Mouse (Mus musculus) layer of hippocampus, adult 18-20 months (tissue): ENCODE results near the gene Cbx5. TPM values are rescaled to one million over a fixed set of nuclear protein-coding genes. Genes with fewer than 3 reads are reported as not detected.

ENCODE experiments used
- DNase-seq, 2 experiments: peaks; one replicate each; pipeline ENCODE4 v3.0.0; 2022; ENCODE audit warnings: low spot score in 2 of 2
- microRNA-seq, 2 experiments: library from miRNA; unstranded; fragments of <30 nt; microRNA quantifications; one replicate each; pipeline ENCODE4 v1.2.0; 2021
- total RNA-seq, 2 experiments: library from RNA; stranded (reverse); gene quantifications; 2 replicates each; pipeline ENCODE4 v1.2.3; 2021

The Cbx5 gene
- total RNA-seq, 2 experiments from 2014 or later = 174 to 190 TPM

- peak; percentile 61 to 86 for DNase-seq
Measured at GRCm38 (mm10) chr15:103146627-103147421, 92.8 kb downstream of the Cbx5 start.

- peak in 1 of 2 experiments; percentile 67 for DNase-seq
Measured at GRCm38 (mm10) chr15:103145635-103146299, 93.8 kb downstream of the Cbx5 start.

GRCm38 (mm10) chr15:103144176-103144575, 95.4 kb downstream of the Cbx5 start:
- DNase-seq = no peak

Small RNA genes within 50 kb of the gene (microRNA-seq; reads per million reads assigned to microRNA genes)
- gene Mir148b = 89.7 to 114 reads per million in 2 experiments

Other genes with a start within 250 kb of the Cbx5 start
- gene Hoxc8, start 249.2 kb downstream of the Cbx5 start, total RNA-seq = not detected
- gene Hoxc6, start 241.6 kb downstream of the Cbx5 start, total RNA-seq = not detected
- not detected for gene Hoxc4, start 220.9 kb downstream of the Cbx5 start, total RNA-seq
- 10 to 100 TPM; 18.3 to 19.9 TPM for gene Smug1, start 72.7 kb downstream of the Cbx5 start, total RNA-seq
- 100 to 1,000 TPM; 239 to 256 TPM for gene Hnrnpa1, start 616 bp upstream of the Cbx5 start, total RNA-seq
- gene Nfe2, start 18.6 kb upstream of the Cbx5 start, total RNA-seq = not detected
- 100 to 1,000 TPM in 1 of 2 experiments, 10 to 100 TPM in 1; 97.0 to 100 TPM for gene Copz1, start 32.9 kb upstream of the Cbx5 start, total RNA-seq
- gene Gpr84, start 70.8 kb upstream of the Cbx5 start, total RNA-seq = under 1 TPM; 0.54 to 0.63 TPM
- 10 to 100 TPM; 43.7 to 49.8 TPM for gene Zfp385a, start 100.3 kb upstream of the Cbx5 start, total RNA-seq
- gene Itga5, start 126.9 kb upstream of the Cbx5 start, total RNA-seq = 1 to 10 TPM; 1.1 to 1.2 TPM
- not detected for gene Gtsf1, start 190.7 kb upstream of the Cbx5 start, total RNA-seq
- not detected for gene Gtsf2, start 208.7 kb upstream of the Cbx5 start, total RNA-seq
- gene Nckap1l, start 214.0 kb upstream of the Cbx5 start, total RNA-seq = 1 to 10 TPM; 7.4 to 8.8 TPM